Mouse (Mus musculus) fibroblast of lung, adult 2 months (primary cell): ENCODE data around the gene Hspb7.

ENCODE experiments used
- DNase-seq: peaks from one replicate; pipeline ENCODE4 v3.0.0-alpha.2; 2011; ENCODE audit warnings: low read depth

Hspb7 gene

DNA sequence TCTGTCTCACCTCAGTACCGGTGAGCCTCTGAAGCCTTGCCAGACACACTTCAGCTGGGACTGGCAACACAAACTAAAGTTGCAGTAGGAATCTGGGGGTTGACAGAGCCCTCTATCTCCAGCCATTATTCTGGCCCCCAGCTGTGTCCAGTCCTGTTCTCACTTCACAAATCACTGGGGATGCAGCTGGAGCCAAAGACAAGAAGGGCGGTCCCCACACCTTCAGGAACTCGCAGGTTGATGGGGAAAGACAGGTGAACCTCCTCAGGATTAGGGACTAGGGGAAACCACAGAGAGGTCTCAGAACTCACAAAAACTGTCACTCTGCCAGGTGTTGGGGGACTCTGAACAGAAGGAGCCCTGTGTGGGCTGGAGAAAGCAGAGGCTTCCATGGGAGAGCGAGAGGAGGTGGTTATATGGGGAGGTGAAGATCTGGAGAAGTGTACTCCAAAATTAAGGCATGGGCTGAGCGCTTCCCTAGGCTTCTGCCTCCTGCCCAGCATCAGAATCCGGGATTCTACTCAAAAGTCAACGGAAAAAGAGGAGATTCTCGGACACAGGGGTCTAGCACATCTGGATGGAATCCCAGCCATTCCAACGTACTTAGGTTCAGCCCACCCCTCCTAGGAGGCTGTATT, at the start of gene Hspb7:
Gene Hspb7 (plus strand): TSS at position 588 of the 638 bp plus-strand sequence.
- no peak for DNase-seq

DNA sequence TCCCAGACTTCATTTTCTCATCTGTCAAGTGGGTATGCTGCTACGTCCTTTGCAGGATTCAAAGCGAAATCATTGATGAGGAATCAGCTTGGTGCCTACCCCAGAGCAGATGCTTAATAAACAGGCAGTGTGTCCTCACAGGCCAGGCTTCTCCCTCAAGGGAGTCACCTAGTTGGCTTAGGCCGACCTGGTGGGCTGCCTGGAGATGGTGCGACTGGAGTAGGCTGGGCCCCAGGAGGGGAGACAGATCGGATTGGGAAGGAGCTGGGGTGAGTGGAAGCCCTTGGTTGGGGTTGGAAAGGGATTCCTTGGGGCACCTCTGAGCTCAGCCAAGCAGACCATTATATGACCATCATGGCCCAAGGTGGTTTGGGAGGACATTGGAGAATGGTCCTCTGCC, 48.2 kb upstream of the Hspb7 start:
- no peak for DNase-seq

DNA sequence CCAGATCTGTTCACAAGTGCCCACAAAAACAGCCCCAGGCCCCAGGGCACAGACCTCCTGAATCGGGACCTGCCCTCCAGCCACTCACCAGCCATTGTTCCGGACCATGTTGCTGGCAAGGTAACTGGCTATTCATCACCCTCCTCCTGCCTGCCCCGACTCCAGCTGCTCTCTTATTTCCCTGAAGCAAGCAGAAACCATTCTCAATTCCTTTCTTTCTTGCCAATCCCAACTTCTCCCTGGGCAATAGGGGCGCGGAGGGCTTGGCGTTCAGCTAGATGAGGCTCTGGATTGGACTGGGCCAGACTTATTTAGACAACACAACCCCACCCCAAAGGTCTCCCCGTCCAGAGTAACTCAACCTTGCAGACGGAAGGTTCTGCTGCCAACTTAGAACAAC, 40.9 kb upstream of the Hspb7 start:
- no peak for DNase-seq

DNA sequence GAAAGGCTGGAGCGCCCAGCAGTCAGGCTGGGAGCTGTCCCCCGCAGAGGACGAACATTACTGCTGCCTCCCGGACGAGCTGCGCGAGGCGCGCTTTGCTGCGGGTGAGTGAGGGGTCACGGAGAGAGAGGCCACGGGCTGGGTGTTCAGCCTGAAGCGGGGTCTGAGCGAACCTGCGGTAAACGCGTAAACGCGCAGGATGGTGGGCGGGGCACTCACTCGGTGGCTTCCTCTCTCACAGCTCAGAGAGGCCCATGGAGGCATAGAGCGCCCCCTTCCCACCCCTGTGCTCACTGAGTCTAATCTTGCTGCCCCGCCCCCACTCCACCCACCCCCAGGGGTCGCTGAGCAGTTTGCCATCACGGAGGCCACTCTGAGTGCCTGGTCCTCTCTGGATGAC, 38.2 kb upstream of the Hspb7 start:
- DNase-seq = no peak

GRCm38 (mm10) chr4:141385275-141385674, 35.3 kb upstream of the Hspb7 start:
- DNase-seq = peak; percentile 15

DNA sequence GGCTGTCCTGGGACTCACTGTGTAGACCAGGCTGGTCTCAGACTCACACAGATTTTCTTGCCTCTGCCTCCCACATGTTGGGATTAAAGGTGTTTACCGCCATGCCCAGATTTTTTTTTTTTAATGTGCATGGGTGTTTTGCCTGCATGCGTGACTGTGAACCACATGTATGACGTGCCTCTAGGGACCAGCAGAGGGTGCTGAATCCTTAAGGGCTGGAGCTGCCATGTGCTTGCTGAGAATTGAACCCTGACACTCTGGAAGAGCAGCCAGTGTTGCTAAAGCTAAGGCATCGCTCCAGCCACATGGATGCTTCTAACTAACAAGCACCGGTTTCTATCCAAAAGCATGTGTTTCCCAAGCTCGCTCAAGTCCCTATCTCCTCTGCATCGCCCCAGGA, 34.4 kb upstream of the Hspb7 start:
- DNase-seq = no peak

- peak; percentile 49 for DNase-seq
Observed at GRCm38 (mm10) chr4:141387093-141387784, 33.3 kb upstream of the Hspb7 start.

DNA sequence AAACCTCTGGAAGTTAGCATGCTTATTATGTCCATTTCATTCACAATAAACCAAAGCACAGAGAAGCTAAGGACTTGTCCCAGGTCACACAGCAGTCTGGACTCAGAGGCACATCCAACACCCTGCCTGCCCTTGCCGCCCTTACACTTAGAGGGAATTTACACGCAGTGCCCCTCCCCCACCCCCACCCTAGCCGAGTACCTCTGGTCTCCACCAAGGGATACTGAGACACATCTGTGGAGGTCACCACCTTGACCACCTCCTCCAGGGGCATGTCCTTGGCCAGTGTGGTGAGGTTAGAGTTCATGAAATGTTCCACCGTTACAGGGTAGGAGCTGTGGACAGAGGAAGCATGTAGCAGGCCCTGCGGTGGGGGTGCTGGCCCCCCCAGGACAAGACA, 32.6 kb upstream of the Hspb7 start:
- no peak for DNase-seq

GRCm38 (mm10) chr4:141389366-141390150, 31.0 kb upstream of the Hspb7 start:
- DNase-seq = no peak

- DNase-seq = no peak
Observed at GRCm38 (mm10) chr4:141391293-141391692, 29.3 kb upstream of the Hspb7 start.

DNA sequence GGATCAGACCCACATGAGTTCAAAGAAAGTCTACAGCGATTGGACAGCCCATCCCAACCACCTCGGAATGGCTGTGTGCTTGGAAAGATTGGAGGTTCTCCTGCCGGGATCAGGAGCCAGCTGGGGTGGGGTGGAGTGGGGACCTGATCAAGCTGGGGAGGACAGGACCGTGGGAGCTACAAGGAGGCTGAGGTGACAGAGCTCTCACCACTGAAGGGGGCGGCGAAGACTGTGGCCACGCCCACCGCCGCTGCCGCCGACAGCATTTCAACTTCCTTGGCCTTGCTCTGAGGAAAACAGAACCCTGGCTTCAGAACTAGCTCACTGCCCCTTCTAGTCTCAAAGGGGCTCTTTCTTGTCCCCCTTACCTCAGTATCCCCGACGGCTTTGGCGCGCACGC, 25.8 kb upstream of the Hspb7 start:
- no peak for DNase-seq

DNA sequence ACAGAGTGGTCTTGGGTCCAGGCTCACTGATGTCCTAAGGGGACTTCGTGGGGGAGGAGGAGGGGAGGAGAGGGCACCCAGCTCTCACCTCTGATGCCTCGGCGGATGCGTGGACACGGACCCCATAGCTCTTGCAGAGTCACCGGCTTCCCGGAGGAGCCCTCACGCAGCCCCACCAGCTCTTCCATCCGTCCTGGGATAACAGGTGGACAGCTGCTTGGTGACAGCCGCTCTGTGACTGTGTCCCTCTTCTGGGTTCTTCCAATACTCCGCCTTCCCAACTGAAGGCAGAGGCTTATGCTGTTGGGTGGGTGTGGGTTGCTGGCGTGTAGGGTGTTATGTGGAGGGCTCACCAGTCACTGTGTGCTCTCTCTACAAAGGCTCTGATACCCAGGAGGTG, 22.7 kb upstream of the Hspb7 start:
- DNase-seq = no peak

- no peak for DNase-seq
Observed at GRCm38 (mm10) chr4:141398545-141398944, 22.0 kb upstream of the Hspb7 start, which contains the start of gene Clcnka. TSS of gene Clcnka (minus strand) at chr4:141398724.

DNA sequence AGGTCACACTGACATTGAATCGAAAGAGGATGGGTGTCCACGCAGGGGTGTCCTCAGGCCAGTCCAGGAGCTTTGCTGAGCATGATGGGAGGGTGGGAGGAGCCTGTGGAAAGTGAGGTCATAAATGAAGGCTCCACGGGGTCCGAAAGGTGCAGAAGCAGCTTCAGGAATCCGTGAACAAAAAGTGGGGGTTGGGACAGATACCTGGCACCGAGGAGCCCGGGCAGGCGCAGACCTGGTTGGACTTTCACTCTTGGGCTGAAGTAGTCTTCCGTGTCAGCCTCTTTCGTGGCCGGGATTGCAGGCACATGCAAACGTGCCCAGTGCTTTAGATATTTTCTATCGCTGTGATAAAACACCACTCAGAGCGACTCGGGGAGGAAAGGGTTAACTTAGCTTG, 20.4 kb upstream of the Hspb7 start:
- no peak for DNase-seq

DNA sequence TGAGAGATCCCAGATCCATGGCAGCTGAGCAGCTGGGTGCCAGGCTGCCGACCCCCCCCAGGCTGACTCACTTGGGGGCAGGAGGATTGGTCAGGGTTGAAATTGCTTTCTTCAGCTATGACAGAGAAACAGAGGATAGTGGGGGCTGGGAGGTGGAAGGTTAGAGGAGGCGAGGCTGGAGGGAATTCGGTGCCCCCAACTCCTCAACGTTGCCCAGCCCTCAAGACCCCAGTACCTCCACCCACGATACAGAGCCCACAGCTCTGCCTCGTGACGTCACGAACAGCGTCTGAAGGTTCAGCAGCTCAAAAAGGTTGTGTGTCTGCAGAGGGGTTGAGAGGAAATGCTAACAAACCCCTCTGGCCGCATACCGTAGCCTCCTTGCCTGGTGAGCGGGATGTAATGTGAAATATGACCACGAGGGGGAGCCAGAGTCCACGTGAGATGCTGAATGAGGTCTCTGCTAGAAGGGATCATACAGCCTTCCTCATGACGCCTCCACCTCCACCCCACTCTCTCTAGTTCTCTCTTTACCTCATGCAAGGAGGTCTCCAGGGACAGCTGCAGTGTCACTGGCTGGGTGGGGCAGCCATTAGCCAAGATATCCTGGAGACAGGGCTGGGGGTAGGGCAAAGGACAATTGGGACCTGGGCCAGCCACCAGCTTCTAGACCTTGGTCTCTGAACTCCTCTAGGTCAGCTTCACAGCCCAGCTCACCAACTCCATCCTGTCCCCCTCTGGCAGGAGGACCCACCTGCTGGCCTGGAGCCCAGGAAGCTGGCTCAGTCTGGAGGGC, 15.9 kb upstream of the Hspb7 start:
- DNase-seq = no peak

DNA sequence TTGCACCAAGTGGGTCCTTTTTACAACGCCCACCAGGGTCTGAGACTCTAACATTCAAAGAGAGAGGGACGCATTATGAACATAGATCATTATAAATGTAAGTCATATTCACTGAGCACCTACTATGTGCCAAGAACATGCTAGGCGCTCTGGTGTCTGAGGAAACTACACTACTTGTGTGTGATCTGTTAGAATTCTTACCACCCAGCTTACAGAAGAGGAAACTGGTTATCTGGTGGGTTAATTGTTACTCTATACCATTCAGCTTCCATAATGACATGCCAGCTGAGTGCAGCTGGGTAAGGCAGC, 15.3 kb upstream of the Hspb7 start:
- DNase-seq = no peak

DNA sequence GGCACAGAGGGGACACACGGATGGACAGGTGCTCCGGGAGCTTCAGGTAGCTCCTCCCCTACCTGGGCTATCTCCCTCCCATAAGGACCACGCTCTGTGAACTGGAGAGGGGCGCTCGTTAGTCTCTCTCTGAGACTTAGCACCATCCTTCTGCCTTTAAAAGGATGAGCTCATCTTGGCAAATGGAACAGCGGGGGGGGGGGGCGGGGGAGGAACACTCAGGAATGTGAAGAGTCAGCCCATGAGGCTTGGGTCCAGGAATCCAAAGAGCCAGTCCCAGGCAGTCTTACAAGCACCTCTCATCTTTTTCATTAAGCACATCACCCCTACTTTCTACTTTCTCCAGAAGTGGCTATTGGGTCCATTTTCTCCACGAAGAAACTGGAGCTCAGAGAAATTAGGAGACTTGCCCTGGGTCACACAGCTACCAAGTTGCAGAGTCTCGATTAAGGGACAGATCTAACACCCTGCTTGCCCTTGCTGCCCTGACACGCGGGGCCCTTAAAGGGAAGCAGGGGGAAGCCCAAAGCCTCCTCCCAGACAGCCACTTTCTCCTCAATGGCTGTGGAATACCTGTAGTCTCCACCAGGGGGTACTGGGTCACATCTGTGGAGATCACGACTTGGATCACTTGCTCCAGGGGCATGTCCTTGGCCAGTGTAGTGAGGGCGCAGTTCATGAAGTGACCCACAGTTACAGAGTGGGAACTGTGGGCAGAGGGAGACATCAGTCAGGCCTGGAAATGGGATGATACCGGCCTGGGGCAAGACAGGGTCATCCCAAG, 13.9 kb upstream of the Hspb7 start:
- DNase-seq = no peak

GRCm38 (mm10) chr4:141408577-141408976, 12.0 kb upstream of the Hspb7 start:
- no peak for DNase-seq

- DNase-seq = no peak
Observed at GRCm38 (mm10) chr4:141411430-141411992, 9.1 kb upstream of the Hspb7 start.

DNA sequence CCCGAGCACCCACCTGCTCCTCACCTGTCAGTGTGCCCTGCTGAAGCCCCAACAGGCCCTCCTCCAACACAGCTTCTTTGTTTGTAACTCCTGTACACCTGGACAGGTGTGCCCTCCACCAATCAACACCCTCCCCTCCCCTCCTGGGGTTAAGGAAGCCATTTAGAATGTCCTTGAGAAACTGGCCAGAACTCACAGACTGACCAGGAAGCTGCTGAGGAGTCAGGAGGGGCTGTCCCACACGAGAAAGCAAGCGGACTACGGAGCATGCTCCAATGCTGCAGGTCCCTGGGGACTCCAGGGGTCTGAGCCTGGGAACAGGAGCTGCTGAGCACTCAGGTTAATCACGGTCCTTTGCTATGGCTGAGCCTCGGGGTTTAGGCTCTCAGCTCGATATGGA, 4.7 kb upstream of the Hspb7 start, which contains the start of gene Clcnkb:
Gene Clcnkb (minus strand): TSS at position 91 of the 400 bp plus-strand sequence.
- DNase-seq = no peak
